Mouse (Mus musculus) bone marrow, adult 2 months (tissue): ENCODE measurements around the gene Rpl22l1.

ENCODE experiments used
- CTCF ChIP-seq: fragments of 200-500 bp; IDR thresholded peaks from 2 replicates; pipeline ENCODE4 v1.5.1; 2011; ENCODE audit warnings: low read length, control low read depth; ENCODE audit not compliant: control insufficient read depth, insufficient read depth
- POLR2A ChIP-seq: fragments of 200-500 bp; IDR thresholded peaks from 2 replicates; pipeline ENCODE4 v1.6.1; 2011; ENCODE audit warnings: low read depth, mild to moderate bottlenecking, control low read depth, low read length, borderline replicate concordance; ENCODE audit not compliant: control insufficient read depth

- TF ChIP-seq CTCF (no peak), POLR2A (no peak)
Measured at GRCm38 (mm10) chr3:28826272-28826671, 21.0 kb downstream of the Rpl22l1 start.
